Mouse (Mus musculus): ENCODE measurements around the gene 4930469K13Rik.

The 4930469K13Rik gene

DNA sequence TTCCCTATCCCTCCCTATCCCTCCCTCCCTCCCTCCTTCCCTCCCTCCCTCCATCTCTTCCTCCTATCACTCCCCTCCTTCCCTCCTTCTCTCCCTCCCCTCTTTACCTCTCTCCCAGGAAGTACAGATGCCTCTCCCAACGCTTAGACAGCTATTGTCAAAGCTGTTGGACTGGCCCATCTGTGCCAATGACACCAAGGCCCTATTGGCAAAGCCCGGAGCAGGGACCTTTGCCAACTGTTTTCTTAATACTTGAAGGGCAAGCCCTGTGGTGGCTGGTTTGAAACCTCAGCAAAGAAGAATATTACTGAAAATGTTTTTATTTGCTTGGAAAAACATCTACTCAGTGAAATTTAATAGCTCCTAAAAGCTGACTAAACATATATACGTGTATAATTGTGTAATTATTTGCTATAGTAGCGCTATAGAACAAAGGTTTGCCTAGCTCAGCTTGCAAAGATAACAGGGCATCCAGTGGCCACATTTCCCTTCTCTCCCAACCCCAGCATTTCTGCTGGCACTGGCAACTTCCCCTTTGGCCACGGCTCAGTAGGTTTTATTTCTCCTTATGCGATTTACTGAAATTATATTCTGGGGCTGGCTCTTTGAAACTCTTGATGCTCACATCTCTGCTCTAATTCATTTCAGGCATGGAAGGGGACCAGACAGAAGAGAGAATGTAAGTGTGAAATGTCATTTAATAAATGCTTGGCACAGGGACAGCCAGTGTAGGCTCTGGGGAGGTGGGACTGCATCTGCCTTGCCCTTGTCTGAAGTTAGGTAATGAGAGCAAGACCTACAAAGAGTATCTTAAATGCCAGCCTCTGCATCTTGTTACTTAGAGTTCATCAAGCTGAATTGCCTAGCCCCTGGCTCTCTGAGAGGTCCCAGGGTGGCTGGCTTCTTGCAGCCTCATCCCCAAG, 18.6 kb downstream of the 4930469K13Rik start:
- CTCF ChIA-PET = no interaction called here

DNA sequence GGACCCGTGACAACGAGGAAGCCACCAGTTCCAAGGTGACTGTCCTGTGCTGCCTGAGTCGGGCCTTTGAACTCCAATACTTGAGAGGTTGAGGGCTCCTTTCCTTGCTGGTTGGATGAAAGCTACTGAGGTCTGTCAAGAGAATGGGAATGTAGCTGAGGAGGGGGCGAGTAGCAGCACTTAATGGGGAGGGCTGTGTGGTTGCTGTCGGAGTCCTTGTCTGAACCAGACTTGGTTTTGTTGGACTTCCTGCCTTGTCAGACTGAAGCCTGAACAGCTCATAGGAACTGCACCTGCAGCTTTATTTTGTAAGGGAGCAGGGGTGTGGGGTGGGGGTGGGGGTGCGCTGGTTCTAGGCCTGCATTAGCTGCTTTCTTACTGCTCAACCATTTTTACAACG, 19.8 kb downstream of the 4930469K13Rik start:
- CTCF ChIA-PET = interaction anchor here (0.6 kb wide), 1 partner anchor 13 kb away, joined by 3 read pairs; no protein-coding TSS in a partner anchor

DNA sequence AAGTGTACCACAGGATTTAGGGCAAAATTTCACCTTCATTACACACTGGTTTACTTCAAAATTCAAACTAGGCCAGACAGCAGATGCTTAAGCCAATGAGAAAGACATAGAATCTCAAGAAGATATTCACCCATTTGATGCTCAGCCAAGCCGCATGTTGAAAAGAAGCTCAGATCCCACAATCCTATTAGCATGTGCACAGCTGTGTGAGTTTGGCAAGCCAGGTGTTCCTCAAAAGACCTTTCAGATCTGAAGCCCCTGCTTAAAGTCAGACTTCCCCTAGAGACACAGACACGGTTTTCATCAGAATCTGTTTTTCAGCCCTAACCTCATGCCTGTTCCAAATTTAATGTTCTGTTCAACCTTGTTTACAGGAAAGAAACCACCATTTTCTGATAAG, 20.5 kb downstream of the 4930469K13Rik start:
- CTCF ChIA-PET = no interaction called here

DNA sequence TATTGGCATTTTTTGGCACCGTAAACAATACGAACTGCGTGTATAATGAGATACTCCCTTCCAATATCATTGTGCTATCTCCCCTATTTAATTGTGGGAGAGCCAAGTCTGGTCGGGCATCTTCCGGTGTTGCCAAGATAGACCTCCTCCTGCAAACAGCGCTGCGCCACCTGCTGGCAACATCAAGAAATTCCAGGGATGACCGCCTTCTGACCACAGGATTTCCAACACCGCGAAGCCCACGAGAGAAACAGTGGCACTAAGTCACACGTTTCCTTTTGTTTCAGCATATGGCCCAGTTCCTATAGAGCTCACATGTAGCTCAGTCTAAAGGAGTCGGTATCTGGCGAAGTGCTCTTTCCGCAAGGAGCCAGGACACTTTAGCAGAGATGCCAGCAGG, 24.6 kb downstream of the 4930469K13Rik start:
- CTCF ChIA-PET = no interaction called here

DNA sequence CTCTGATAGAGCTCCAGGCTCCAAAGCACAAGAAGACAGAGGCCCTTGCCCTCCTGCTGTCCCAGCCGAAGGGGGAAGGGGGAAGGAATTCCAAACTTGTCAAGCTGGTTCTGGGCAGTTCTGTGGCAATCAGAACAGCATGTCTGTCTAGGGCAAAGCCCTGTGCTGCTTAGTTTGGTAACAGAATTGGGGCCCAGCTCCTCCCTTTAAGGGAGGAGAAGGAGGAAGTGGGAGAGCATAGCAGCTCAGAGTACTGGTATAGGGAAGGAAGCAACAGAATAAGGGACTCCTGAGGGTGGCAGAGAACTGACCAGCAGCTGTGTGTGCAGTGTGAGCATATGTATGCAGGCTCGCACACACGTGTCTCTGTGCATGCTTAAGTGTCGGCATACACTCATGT, 26.0 kb downstream of the 4930469K13Rik start:
- CTCF ChIA-PET = interaction anchor here (0.6 kb wide), 1 partner anchor 21 kb away, joined by 4 read pairs; no protein-coding TSS in a partner anchor

DNA sequence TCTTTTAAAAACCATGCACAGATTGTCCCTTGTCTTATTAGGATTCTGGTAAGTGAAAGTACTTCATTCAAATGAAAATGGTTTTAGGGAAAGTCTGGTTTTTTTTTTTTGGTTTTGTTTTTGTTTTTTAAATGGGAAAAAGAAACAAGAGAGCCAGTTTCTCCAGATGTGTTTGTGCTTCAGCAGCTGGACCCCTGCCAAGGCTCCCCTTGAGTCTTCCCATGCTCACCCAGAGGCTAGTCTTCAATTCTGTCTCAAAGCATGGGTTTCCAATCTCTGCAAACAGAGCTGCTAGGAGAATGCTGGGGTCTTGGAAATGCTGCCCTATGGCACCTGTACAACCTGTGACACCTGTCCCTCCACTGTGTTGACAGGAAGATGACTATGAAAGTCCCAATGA, 27.8 kb downstream of the 4930469K13Rik start:
- CTCF ChIA-PET = no interaction called here

DNA sequence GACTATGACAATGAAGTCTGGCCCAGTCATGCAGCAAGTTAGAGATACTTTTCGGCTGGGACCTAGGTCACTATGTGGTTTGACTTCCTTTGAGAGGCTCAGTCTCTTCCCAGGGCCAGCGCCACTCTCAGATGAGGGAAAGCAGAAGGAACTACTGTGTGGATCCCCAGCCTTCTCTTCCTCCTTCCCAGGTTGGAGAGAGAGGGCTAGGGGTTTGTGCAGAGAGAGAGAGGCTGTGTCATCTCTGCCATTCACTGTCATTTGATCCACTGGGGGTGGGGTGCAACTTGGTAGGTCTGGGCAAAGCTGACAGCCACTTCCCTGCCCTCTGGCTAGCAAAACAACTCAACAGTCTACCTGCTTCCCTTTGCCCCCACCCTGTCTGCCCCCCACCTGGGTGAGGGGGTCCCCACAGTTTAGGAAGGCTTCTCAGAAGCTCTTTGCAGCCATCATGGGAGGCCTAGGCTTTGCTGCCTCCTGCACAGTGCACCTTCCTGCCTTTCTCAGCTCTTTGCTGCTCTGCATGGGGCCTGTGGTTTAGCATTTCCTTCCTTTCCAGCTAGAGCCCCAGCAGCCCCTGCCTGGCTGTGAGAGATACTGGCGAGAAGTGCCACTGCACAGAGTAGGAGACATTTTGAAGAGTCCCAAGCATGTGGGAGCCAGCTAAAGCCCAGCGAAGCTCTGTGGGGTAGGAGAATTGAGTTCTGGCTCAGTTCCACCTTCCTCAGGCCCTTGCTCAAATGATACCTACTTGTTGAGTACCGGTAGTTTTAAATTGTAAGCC, 34.5 kb downstream of the 4930469K13Rik start:
- CTCF ChIA-PET = no interaction called here

DNA sequence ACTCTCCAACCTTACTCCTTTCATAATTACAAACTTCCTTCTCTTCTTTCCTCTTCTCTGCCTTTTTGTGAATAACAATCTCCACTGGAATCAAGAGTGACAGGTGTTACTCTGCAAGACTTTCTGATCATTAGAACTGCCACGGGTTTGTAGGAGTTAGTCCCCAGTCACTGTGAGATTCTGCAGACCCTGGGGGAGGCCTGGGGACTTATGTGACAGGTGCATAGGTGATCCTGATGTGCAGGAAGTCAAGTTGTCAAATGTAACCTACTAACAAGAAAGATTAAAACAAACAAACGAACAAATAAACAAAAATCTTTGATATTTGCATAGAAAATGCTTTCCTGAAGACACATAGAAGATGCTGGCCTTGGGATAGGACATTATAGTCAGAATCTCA, 35.1 kb downstream of the 4930469K13Rik start:
- CTCF ChIA-PET = no interaction called here

DNA sequence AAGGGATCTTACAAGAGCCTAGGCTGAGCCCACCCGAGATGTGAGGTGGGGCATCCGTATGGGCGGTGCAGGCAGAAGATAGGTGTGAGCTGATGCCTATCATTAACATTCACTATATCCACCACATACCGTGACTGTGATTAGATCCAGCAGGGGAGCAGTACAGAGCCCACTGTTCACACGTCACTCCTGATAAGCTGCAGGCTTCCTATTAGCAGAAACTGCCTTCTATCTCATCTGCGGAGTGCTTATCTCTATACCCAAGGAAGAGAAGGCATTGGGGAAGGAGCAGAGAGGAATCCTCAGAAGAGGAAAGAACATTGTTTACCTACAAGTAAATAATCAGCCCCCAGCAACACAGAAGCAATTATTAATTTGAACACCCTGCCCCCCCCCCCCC, 36.6 kb downstream of the 4930469K13Rik start:
- CTCF ChIA-PET = no interaction called here

DNA sequence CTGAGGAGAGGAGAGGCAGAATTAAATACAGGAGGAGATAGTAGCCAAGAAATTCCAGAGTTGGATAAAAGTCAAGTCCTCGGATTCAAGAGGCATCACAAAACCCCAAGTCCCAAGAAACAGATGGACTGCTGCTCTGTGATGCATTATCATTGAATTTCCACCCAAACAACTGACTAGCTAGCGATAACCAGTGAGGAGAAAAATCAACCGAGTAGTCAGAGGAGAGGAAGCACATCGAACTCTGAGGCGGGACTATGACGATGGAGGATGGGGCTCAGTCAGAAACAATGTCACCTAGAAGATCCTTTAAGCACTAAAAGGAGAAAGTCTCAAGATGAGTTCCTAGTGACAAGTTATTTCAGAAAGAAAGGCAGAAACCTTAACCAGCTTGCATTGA, 39.4 kb downstream of the 4930469K13Rik start:
- CTCF ChIA-PET = no interaction called here

DNA sequence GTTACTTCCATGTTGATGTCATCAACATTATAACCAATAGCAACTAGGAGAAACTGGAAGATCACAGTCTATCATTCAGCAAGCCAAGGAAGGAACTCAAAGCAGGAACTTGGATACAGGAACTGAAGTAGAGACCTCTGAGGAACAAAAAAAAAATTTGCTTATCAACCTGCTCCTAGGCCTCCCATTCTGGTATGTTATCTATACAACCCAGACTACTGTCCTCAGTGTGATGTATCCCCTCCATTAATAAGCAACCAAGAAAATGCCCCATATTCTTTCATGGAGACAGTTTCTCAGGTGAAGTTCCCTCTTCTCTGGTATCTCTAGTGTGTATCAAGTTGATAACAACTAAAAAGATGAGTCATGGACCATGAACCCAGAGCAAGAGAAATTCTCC, 40.0 kb downstream of the 4930469K13Rik start:
- CTCF ChIA-PET = no interaction called here

DNA sequence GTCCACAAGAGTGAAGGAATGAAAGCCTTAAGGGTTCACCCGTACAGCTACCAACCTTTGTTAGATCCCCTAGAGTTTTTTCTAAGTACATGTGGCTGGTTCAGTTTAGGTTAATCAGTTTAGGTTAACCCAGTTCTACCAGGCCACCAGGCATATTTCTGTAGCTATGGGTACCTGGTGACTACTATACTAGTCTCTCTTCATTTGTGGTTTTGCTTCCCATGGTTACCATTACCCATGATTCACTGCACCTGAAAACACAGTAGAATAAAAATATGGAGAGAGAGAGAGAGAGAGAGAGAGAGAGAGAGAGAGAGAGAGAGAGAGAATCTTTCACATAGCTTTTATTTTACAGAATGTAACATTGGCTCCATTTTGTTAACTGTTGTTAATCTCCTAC, 41.6 kb downstream of the 4930469K13Rik start:
- CTCF ChIA-PET = interaction anchor here (0.7 to 1.1 kb wide), 2 partner anchors 9 to 1713 kb away, joined by 3 to 5 read pairs; no protein-coding TSS in a partner anchor

DNA sequence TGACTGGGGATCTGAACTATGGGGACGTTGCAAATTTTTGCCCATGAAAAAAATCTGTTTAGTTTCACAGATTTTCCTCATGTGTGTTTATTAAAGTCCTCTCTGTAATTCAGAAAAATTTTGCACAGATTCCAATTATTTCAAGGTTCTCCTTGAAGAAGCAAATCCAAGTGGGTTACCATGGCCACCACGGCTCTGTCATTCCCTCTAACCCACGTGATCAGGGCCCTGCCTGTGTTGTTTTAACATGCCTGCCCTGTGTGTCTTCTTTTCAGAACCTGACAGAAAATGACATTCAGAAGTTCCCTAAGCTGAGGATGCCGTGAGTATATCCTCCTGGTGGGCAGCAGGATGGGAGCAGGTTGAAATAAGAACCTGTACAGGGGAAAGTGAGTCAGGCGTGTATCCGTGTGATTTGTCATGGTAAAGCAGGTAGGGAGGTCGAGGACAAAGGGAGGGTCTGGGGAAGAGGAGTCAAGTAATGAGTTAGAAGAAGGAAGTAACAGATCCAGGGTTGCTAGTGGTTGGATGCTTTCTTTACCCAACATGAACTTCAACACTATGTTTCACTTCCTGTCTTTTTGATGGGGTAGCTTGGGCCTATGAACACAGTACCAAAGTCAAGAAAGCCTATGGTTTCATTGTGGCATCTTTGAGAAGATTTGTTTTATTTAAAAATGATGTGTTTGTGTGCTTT, 44.2 kb downstream of the 4930469K13Rik start:
- CTCF ChIA-PET = no interaction called here

DNA sequence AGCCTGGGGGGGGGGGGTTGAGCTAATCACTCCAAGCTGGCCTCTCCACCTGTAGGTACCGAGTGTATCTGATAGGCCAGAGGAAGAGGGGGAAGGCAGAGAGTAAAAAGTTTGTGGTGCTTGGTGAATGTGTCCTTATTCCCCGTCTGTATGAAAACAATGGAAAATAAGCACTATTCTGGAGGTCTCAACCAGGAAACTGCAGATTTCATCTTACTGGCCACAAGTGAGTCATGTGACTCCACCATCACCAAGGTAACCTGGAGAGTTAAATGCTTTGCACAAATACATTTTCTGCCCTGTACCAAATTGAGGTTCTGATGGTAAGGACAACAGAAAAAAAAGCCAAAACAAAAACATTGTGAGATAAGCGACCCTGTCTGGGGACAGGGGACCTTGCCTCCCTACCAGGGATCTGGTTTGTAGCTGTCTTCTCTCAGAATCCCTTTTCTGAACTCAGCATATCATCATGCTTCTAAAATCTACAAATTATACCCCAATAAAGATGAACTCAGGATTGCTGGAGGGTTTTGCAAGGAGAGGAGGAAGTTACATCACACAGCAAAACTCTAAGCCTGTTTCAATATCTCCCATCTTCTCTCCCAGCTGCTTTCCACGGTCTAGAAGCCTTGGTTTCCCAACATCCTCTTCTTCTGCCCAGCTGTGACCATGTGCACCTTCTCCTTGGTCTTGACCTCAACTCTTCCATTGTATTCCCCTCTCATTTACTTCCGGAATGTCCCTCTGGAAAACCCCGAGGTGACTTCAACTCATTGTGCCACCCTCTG, 45.1 kb downstream of the 4930469K13Rik start:
- CTCF ChIA-PET = no interaction called here

DNA sequence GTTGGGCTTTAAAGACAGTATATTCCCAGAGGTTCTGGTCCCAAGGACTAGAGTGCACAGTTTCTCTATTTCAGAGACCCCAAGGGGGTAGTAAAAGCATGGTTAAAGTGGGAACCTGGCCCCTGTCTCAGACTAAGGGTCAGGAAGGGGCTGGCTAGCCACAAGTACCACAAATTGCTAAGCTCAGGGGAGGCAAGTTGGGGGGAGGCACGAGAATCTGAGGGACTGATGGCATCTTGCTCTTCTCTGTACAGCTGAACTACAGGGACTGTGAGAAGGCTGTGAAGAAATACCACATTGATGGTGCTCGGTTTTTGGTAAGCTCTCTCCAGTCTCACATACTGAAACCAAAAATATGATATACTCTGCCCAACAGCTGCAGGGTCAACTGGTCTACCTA, 47.7 kb downstream of the 4930469K13Rik start:
- CTCF ChIA-PET = no interaction called here

DNA sequence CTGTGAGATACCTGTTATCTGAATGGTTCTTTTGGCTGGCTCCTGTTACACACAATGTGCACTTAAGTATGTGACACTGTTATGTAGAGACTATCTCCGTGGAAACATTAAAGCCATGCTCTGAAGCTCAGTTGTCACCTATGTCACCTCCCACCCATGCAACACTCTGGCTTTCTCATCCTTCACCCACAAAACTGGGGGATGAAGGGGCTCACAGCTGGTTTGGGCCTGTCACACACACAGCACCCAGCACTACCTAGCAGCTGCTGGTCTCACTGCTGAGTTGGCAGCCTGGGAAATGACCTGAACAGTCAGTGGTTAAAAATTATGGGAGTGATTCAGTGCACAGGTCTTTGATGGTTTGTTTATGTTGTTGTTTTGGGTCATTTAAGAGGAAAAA, 48.3 kb downstream of the 4930469K13Rik start:
- CTCF ChIA-PET = no interaction called here

DNA sequence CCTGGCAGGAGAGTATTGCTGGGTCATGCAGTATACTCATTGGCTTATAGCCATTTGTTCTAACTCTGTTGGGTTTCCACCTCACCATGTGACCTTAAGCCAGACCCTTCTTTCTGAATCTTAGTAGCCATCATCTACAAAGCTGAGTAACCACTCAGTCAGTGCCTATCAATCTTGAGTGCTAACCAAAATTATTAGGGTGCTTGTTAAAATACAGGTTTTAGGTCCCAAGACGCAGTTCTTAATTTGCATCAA, 49.3 kb downstream of the 4930469K13Rik start:
- CTCF ChIA-PET = no interaction called here

DNA sequence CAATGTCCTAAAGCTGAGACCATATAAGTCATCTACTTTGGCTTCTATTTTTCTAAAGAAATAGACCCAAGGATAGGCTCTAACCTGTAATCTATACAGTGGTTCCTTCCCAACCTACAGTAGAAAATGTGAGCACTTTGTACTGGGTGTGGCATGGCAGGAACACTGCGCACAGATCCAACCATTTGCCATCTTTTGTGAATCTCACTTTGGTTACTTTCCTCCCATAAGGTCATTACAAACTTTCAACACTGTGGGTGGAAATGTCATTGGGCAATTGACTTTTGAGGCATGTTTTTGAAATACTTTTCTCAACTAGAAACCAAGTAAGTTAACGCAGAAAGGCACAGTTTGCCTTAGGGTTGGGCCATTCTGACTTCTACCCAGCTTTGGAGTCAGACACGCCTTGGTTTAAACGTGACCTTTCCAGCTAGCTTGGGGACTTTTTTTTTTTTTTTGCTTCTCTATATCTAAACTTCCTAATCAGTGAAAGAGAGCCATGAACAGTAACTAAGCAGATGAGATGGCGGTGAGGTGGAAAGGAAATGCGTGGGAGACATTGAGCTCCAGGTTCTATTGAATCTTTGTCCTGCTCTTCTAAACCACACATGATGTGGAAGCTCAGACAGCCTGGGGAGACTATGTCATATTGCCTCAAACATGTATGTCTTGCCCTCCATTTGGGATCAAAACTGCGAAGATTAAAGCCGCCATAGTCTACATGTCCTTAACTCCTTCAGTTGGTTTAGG, 49.8 kb downstream of the 4930469K13Rik start:
- CTCF ChIA-PET = interaction anchor here (1.3 kb wide), 1 partner anchor 8 kb away, joined by 3 read pairs; no protein-coding TSS in a partner anchor

DNA sequence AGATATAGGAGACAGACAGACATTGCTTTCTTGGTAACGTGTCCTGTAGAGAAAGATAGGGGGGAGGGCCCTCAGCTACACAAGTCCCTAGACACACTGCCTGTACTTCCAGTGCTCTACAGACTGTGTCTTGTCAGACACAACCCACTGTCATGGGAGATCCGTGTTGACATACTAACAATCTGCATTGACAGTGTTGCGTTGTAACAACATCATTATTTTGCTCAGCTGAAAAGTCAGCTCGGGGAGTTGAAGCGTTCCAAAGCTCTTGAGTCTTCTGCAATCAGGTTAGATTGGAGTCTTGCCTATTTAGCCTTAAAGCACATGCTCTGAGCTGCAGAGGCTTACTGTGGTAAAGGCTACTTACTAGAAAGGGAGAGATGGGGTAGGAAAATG, 50.8 kb downstream of the 4930469K13Rik start:
- CTCF ChIA-PET = interaction anchor here (1.3 kb wide), 1 partner anchor 9 kb away, joined by 3 read pairs; no protein-coding TSS in a partner anchor

DNA sequence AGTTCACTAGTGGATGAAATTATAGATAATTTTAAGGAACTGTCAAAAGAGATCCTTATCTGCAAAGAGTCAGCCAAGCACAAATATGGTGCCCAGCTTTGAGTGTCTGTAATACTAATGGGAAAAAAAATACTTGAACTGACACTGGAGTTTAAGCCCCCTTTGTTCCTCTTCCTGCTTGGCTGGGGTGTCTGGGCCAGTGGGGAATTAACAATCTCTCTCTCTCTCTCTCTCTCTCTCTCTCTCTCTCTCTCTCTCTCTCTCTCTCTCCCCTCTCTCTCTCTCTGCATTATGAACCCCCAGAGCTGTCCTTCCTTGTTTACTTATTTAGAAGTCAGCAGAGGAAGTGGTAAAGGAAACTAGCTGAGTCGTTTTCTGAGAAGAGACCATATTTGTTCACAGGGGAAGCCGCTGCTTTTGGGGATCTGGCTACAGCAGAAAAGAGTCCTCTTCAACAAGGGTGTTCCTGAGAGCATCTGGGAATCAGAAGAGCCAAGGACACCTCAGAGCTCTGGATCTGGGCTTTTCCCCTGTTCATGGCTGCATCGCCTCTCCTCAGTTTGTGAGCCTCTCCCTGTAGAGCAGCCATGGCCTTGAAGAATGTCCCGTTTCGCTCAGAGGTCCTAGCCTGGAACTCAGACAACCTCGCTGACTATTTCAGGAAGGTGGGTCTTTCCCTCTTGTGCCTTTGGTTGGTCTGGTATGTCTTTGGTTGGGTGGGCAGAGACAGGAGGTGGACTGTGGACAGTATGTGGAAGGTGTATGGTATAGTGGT, 51.4 kb downstream of the 4930469K13Rik start, which contains the start of gene Lcp2:
TSS of gene Lcp2 (plus strand) at position 154 of the 775 bp plus-strand sequence.
- CTCF ChIA-PET = interaction anchor here (0.7 to 1.3 kb wide), 3 partner anchors 9 to 471 kb away, joined by 3 to 6 read pairs (median 5); no protein-coding TSS in a partner anchor
